Mouse (Mus musculus) neural tube, embryonic 11.5 days (tissue): ENCODE measurements around the gene Eif2b2. TPM values are rescaled to one million over a fixed set of nuclear protein-coding genes. Genes with fewer than 3 reads are reported as not detected.
A peak's percentile ranks its signal among the peaks of the same experiment; 100 is the strongest.

Experiments
- ATAC-seq: fragments of 200-750 bp; cut with Nextera tagmentation; 2 replicates; pipeline ENCODE4 v1.8.0; 2017; ENCODE audit warnings: moderate number of reproducible peaks, mild to moderate bottlenecking, moderate TSS enrichment, moderate library complexity; ENCODE audit not compliant: insufficient read depth, low FRiP score, low TSS enrichment
- DNase-seq: peaks from one replicate; pipeline ENCODE4 v3.0.0-alpha.2; 2015; ENCODE audit warnings: low spot score
- H3K27ac ChIP-seq: fragments of 300-500 bp; sonication (generic); 2 replicates; pipeline ENCODE4 v1.5.1; 2014; ENCODE audit warnings: low read depth, mild to moderate bottlenecking, low read length
- H3K27me3 ChIP-seq: fragments of 300-500 bp; sonication (generic); 2 replicates; pipeline ENCODE4 v1.6.1; 2014; ENCODE audit warnings: mild to moderate bottlenecking, low read length, mixed read lengths; ENCODE audit not compliant: control insufficient read depth, insufficient read depth
- H3K36me3 ChIP-seq: fragments of 300-500 bp; sonication (generic); 2 replicates; pipeline ENCODE4 v1.6.1; 2014; ENCODE audit warnings: mild to moderate bottlenecking, low read length, moderate library complexity, mixed read lengths; ENCODE audit not compliant: control insufficient read depth, insufficient read depth
- H3K4me1 ChIP-seq: fragments of 300-500 bp; sonication (generic); 2 replicates; pipeline ENCODE4 v1.6.1; 2014; ENCODE audit warnings: low read length, mixed read lengths; ENCODE audit not compliant: control insufficient read depth, insufficient read depth
- H3K4me2 ChIP-seq: fragments of 300-500 bp; sonication (generic); 2 replicates; pipeline ENCODE4 v1.6.1; 2014; ENCODE audit warnings: low read depth, mild to moderate bottlenecking, moderate library complexity
- H3K4me3 ChIP-seq: fragments of 300-500 bp; sonication (generic); 2 replicates; pipeline ENCODE4 v1.5.1; 2014; ENCODE audit warnings: low read depth, low read length
- H3K9ac ChIP-seq: fragments of 300-500 bp; sonication (generic); 2 replicates; pipeline ENCODE4 v1.6.1; 2014; ENCODE audit warnings: mild to moderate bottlenecking, low read length
- H3K9me3 ChIP-seq: fragments of 300-500 bp; sonication (generic); 2 replicates; pipeline ENCODE4 v1.6.1; 2016; ENCODE audit warnings: low read length; ENCODE audit not compliant: control insufficient read depth
- WGBS: fragments of 180-500 bp; shearing (Covaris S2); extraction: QIAGEN DNeasy Blood & Tissue Kit; methylation state at CpG from one replicate; pipeline ENCODE4 v1.1.7; 2014; 5-methylcytosine and 5-hydroxymethylcytosine counted together
- polyA plus RNA-seq: library from polyadenylated mRNA; unstranded; fragments of >200 nt; fragmentation: Nextera tagmentation; extraction: Ambion mirVana; gene quantifications from 2 replicates; pipeline ENCODE4 v1.2.1, GENCODE M21; 2014

Gene Eif2b2
- polyA plus RNA-seq, 1 experiment from 2014 or later, result 111 TPM

DNA sequence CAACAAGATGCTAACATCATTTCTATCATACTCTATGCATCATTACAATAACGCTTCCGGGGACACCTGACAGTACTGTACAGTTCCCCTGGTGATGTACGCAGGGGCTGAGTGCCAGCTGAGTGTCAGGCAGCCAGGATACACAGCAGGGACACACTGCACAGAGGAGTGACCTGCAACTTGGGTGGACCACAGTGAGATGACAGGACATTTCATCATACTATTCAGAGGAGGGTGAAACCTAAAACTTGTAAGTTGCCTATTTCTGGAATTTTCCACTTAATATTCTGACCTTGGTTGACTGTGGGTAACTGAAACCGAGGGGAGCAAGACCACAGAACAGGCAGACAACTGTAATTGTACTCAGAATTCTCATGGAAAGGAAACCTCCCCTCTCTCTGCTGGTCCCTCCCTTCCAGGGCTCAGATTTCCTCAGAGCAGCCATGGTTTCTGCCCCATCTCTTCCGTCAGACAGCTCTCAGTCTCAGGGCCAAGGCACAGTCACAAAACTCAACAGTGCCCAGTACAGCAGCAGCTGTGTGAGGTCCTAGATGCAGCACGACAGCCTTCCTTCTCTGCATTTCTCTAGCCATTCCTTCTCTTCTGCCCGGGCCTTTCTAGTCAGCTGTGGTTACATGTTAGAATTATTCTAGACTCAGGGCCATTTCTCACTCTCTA is 36.9 kb downstream of the Eif2b2 start:
- no peak overlapping the region for H3K4me3 ChIP-seq
- no peaks in the 10 kb centered on the region for H3K9me3 ChIP-seq
- 61% methylated on average over 7 of the region's 7 CpGs for WGBS
- H3K27ac ChIP-seq, result no peak overlapping the region
- no peak overlapping the region for H3K4me2 ChIP-seq
- ATAC-seq (no peak), DNase-seq (no peak)
- H3K27me3 ChIP-seq, result no peaks in the 10 kb centered on the region
- H3K36me3 ChIP-seq, result no peaks in the 10 kb centered on the region
- no peak overlapping the region for H3K9ac ChIP-seq
- no peaks in the 10 kb centered on the region for H3K4me1 ChIP-seq

DNA sequence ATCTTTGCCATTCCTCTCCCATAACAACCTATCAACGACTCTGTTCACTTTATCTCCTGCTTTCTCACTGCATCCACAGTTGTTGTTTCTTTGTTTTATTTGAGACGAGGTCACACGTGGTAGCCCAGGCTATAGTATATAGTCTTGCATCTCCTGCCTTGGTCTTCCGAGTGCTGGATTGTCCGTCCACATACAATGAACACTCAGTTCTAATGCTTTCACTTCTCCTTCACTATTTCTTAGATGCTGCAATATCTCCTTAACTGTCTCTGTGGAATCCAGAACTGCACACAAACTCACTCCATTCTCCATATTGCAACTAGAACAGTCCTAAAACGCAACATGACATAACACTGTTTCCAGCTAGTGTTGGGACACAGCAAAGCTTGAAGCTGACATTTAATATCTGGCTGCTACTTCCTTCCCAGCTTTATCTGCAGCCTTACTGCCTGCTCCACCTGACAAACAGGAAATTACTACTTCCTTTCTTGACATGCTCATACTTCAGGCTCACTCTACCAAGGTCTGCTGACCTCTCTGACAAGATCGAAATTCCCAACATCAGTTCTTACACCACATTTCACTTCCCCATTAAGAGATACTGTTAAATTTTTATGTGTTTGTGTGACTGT is 37.8 kb downstream of the Eif2b2 start:
- H3K4me3 ChIP-seq, result no peak overlapping the region

DNA sequence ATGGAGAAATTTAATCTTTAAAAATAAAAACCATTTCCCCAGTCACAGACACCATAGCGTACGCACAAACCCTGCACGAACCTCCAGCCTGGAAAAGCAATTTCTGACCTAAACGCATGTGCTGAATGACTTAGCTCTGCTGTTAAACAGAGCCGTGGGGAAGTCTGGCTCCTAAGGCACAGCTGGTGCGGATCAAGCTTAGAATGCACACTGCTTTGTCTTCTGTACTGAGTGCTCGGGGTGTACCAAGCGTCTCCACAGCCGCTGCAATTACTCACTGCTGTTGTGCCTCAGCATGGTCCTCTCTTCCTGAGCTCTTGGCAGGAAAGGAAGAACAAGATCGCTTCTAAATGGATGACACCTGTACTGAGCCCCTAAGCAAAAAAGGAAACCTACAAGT is 43.2 kb downstream of the Eif2b2 start:
- Histone ChIP-seq H3K9ac (no peak overlapping the region), H3K27ac (no peak overlapping the region)
- 43% methylated on average over 10 of the region's 10 CpGs for WGBS

More for the DNA sequence above, 37.8 kb downstream of the Eif2b2 start:
- Histone ChIP-seq H3K9ac (no peak overlapping the region), H3K4me1 (no peaks in the 10 kb centered on the region), H3K36me3 (no peaks in the 10 kb centered on the region), H3K27me3 (no peaks in the 10 kb centered on the region), H3K4me2 (no peak overlapping the region), H3K9me3 (no peaks in the 10 kb centered on the region), H3K27ac (no peak overlapping the region)
- WGBS, result 84% methylated on average over 7 of the region's 7 CpGs
- no peak for DNase-seq
- ATAC-seq, result no peak

DNA sequence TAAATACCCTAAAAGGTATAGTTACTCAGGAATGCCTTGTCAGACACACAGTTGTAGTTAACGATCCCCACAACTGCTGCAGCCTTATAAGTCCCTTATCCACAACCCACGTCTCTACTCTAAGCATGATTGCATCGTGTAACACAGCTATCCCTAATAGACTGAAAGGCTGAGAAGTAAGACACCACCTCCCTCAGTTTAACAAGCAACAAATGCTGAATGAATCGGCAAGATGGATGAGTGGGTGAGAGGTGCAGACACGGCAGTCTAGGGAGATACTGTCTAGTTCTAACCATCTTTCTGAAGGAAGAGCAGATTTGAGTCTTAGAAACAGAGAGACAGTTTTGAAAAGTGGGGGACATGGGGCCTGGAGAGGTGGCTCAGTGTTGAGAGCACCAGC is 43.9 kb downstream of the Eif2b2 start:
- H3K4me3 ChIP-seq, result no peak overlapping the region
- H3K4me2 ChIP-seq, result no peak overlapping the region
- H3K27me3 ChIP-seq, result no peaks in the 10 kb centered on the region
- WGBS, result 72% methylated on average over 5 of the region's 5 CpGs
- no peak overlapping the region for H3K27ac ChIP-seq
- DNase-seq (no peak), ATAC-seq (no peak)
- no peak overlapping the region for H3K9ac ChIP-seq
- peaks cover 2% of the 10 kb centered on the region; the same call in 1 of the 2 replicates for H3K4me1 ChIP-seq
- no peaks in the 10 kb centered on the region for H3K36me3 ChIP-seq
- no peaks in the 10 kb centered on the region for H3K9me3 ChIP-seq

More for the DNA sequence above, 43.2 kb downstream of the Eif2b2 start:
- Histone ChIP-seq H3K36me3 (no peaks in the 10 kb centered on the region), H3K9me3 (no peaks in the 10 kb centered on the region), H3K4me3 (no peak overlapping the region), H3K27me3 (no peaks in the 10 kb centered on the region), H3K4me2 (no peak overlapping the region), H3K4me1 (peaks cover 2% of the 10 kb centered on the region; the same call in 1 of the 2 replicates)
- DNase-seq (peak; percentile 67), ATAC-seq (no peak)

DNA sequence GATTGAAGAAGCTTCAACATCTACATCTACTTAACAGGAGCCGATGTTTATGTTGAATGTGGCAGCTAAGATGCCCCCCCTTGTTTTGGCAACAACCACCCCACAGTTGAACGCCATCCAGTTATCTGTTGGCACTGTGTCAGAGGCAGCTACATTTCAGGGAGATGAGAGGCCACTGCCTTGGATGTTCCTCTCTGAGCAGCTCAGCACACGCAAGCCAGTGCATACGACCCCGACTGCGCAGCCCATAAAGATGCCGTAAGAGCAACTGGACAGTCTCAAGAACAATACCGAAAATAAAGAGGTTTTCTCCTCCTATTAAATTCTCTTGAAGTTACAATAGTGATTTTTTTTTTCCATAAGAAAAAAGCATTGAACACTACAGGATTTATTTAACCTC is 45.2 kb downstream of the Eif2b2 start:
- no peak for DNase-seq
- H3K9ac ChIP-seq, result no peak overlapping the region
- H3K4me1 ChIP-seq, result peaks cover 2% of the 10 kb centered on the region; the same call in 1 of the 2 replicates
- H3K9me3 ChIP-seq, result no peaks in the 10 kb centered on the region
- H3K27me3 ChIP-seq, result no peaks in the 10 kb centered on the region
- WGBS, result 75% methylated on average over 8 of the region's 8 CpGs
- no peaks in the 10 kb centered on the region for H3K36me3 ChIP-seq
- no peak overlapping the region for H3K27ac ChIP-seq
- ATAC-seq, result no peak
- H3K4me3 ChIP-seq, result no peak overlapping the region
- H3K4me2 ChIP-seq, result no peak overlapping the region

DNA sequence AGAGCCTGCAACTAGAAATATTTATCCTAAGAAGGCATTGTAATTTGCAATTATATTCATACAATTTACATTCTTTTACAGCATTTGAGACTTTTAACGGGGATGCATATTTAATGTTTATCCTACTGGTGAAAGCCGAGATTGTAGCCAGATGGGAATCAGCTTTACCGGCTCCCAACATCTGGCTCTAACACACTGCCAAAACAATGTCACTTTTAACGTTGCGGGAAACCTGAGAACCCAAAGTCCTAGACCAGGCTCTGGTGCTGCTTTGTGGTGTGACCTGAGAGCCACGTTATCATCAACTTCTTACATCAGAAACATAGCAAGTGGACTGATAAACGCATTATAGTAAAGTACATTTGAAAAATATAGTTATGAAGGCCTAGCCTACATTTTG is 45.7 kb downstream of the Eif2b2 start:
- Histone ChIP-seq H3K27me3 (no peaks in the 10 kb centered on the region), H3K9me3 (no peaks in the 10 kb centered on the region), H3K4me2 (no peak overlapping the region), H3K27ac (no peak overlapping the region), H3K4me3 (no peak overlapping the region), H3K9ac (no peak overlapping the region), H3K4me1 (peaks cover 2% of the 10 kb centered on the region; the same call in 1 of the 2 replicates), H3K36me3 (no peaks in the 10 kb centered on the region)
- DNase-seq, result no peak
- no peak for ATAC-seq
- WGBS, result 57% methylated on average over 7 of the region's 7 CpGs

DNA sequence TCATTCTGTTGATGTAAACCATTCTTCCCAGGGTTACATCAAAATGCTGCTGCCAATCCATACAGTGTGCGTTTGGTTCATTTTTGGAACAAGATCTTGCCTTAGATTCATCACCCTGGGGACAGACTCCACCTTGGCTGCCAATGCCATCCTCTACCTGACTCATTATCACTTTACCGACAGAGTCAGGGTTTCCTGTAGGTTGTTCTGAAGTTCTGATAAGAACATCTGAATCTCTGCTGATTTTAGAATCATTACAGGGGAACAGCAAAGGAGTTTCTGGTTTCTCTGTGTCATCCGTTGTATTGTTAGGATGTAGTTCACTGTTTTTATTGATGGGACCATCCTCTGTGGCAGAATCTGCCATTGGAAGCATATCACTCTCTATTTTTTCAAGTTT is 47.0 kb downstream of the Eif2b2 start:
- H3K27me3 ChIP-seq, result no peaks in the 10 kb centered on the region
- WGBS, result 94% methylated on average over 3 of the region's 3 CpGs
- no peak overlapping the region for H3K27ac ChIP-seq
- H3K4me2 ChIP-seq, result no peak overlapping the region
- no peak overlapping the region for H3K9ac ChIP-seq
- ATAC-seq (no peak), DNase-seq (no peak)
- no peaks in the 10 kb centered on the region for H3K36me3 ChIP-seq
- no peaks in the 10 kb centered on the region for H3K9me3 ChIP-seq
- peaks cover 2% of the 10 kb centered on the region; the same call in 1 of the 2 replicates for H3K4me1 ChIP-seq
- no peak overlapping the region for H3K4me3 ChIP-seq

DNA sequence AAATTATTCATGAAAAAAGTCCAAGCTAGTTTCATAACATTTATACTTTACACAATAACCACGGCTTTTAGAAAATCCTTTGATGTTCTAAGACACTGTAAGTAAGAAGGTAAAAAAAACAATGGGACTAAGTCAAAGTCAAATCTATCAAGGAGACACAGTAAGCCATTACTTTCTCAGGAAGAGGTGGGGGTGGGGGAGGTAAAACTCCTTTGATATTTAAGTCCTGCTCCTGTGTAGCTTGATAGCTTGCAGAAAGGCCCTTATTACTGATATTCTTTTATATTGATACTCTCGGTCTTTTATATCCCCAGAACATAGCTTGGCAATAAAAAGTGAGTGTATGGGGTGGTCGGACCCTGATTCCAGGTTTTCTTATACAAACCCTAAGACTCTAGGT is 50.5 kb downstream of the Eif2b2 start:
- Histone ChIP-seq H3K4me2 (peak overlapping the region; percentile 48), H3K36me3 (no peaks in the 10 kb centered on the region), H3K27ac (peak overlapping the region; percentile 49), H3K4me1 (no peaks in the 10 kb centered on the region), H3K9ac (peak overlapping the region; percentile 62), H3K4me3 (peak overlapping the region; percentile 40), H3K9me3 (no peaks in the 10 kb centered on the region), H3K27me3 (no peaks in the 10 kb centered on the region)
- DNase-seq (no peak), ATAC-seq (no peak)
- 47% methylated on average over 3 of the region's 3 CpGs for WGBS

DNA sequence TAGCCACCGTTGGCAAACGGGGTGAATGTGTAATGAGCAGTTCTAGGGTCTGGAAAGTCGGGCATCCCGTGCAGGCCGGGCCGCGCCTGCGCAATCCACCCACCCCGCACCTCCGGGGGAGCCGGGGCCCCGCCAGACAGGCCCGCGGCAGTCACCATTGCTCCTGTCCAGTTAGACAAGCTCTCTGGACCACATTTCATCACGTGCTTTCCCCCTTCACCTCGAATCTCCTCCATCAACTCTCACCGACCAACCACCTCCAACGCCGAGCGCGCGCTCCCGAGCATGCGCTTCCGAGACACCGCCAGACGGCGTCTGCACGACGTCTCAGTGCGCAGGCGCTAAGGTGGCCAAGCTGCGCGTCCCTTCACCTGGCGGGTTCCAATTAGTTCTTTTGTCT is 51.0 kb downstream of the Eif2b2 start, which contains the start of gene Mlh3:
Gene Mlh3, minus strand, starts transcription at position 281 of the 400 bp plus-strand sequence.
- Histone ChIP-seq H3K4me1 (no peaks in the 10 kb centered on the region), H3K27me3 (no peaks in the 10 kb centered on the region), H3K9me3 (no peaks in the 10 kb centered on the region), H3K9ac (peak within 1 kb of the TSS; percentile 62), H3K4me3 (peak within 1 kb of the TSS; percentile 40), H3K27ac (peak within 1 kb of the TSS; percentile 49), H3K36me3 (no peaks in the 10 kb centered on the region), H3K4me2 (peak within 1 kb of the TSS; percentile 48)
- under 1% methylated on average over 35 of the region's 35 CpGs for WGBS
- ATAC-seq (peak; percentile 83), DNase-seq (peak; percentile 87)
